Comparison of ENCODE assay signal across 8 mouse cellular contexts in genomic region chr13:91223063-91223462, GRCm38 (mm10). TPM values are rescaled to one million over a fixed set of nuclear protein-coding genes. Genes with fewer than 3 reads are reported as not detected.
DNase-seq lines count a peak whose midpoint lies in the region; ATAC-seq and TF ChIP-seq lines count a peak whose summit lies in the region.

No protein-coding gene starts in this region.

- no peak for TF ChIP-seq CTCF in liver, adult 2 months (IDR thresholded peaks at IDR 0.05; ENCODE audit: low read depth, low read length)
- no peak for TF ChIP-seq CTCF in hindbrain, postnatal 0 days (IDR thresholded peaks at IDR 0.05; ENCODE audit: low read depth)

- no peak for TF ChIP-seq POLR2A in liver, adult 2 months (IDR thresholded peaks at IDR 0.05; ENCODE audit: extremely low read depth, insufficient read depth, low read length)

- H3K9ac ChIP-seq in liver, adult 2 months (ENCODE audit: low read depth, low read length), result no peak overlapping the region
- no peak overlapping the region for H3K9ac ChIP-seq in embryonic facial prominence, embryonic 15.5 days
- H3K9ac ChIP-seq in hindbrain, postnatal 0 days (replicated peaks; ENCODE audit: low read length), result no peak overlapping the region

- H3K27me3 ChIP-seq in liver, adult 2 months (ENCODE audit: control insufficient read depth, insufficient read depth, low read length), result no peaks in the 10 kb centered on the region
- H3K27me3 ChIP-seq in embryonic facial prominence, embryonic 15.5 days, result no peaks in the 10 kb centered on the region
- H3K27me3 ChIP-seq in hindbrain, postnatal 0 days (ENCODE audit: insufficient read depth, low read length), result no peaks in the 10 kb centered on the region

- H3K4me1 ChIP-seq in liver, adult 2 months (ENCODE audit: control insufficient read depth, insufficient read depth, low read length), result peaks cover 2% of the 10 kb centered on the region; the same call in 1 of the 2 replicates
- H3K4me1 ChIP-seq in embryonic facial prominence, embryonic 15.5 days, result peaks cover 12% of the 10 kb centered on the region; the same call in 1 of the 2 replicates
- 0 out of 2 replicates have a peak, but pooled peaks cover 6% of the 10 kb centered on the region for H3K4me1 ChIP-seq in hindbrain, postnatal 0 days (ENCODE audit: insufficient read depth, low read length)

- peak overlapping the region; percentile 59 for H3K27ac ChIP-seq in liver, adult 2 months (replicated peaks; ENCODE audit: insufficient read depth, low read depth, low read length)
- H3K27ac ChIP-seq in embryonic facial prominence, embryonic 15.5 days (replicated peaks), result peak overlapping the region; percentile 93
- peak overlapping the region; percentile 90 for H3K27ac ChIP-seq in hindbrain, postnatal 0 days

- no peaks in the 10 kb centered on the region for H3K36me3 ChIP-seq in liver, adult 2 months (ENCODE audit: control insufficient read depth, insufficient read depth, low read length)
- no peaks in the 10 kb centered on the region for H3K36me3 ChIP-seq in embryonic facial prominence, embryonic 15.5 days
- H3K36me3 ChIP-seq in hindbrain, postnatal 0 days (ENCODE audit: insufficient read depth, low read length), result no peaks in the 10 kb centered on the region

- ATAC-seq in embryonic facial prominence, embryonic 15.5 days (ENCODE audit: insufficient number of reproducible peaks, low FRiP score, low TSS enrichment, low read depth), result no peak
- no peak for ATAC-seq in hindbrain, postnatal 0 days

- H3K9me3 ChIP-seq in embryonic facial prominence, embryonic 15.5 days (replicated peaks), result no peaks in the 10 kb centered on the region
- no peaks in the 10 kb centered on the region for H3K9me3 ChIP-seq in hindbrain, postnatal 0 days (ENCODE audit: low read length)

- 78% methylated on average over 1 of the region's 1 CpGs for WGBS in liver, adult 2 months
- WGBS in embryonic facial prominence, embryonic 15.5 days, result 33% methylated on average over 1 of the region's 1 CpGs
- WGBS in hindbrain, postnatal 0 days, result 62% methylated on average over 1 of the region's 1 CpGs

- no peak overlapping the region for H3K4me3 ChIP-seq in liver, adult 2 months (ENCODE audit: insufficient read depth, low read depth, low read length)
- peak overlapping the region; percentile 78 for H3K4me3 ChIP-seq in embryonic facial prominence, embryonic 15.5 days (replicated peaks)
- peak overlapping the region; percentile 74 for H3K4me3 ChIP-seq in hindbrain, postnatal 0 days (ENCODE audit: low read length)

- peak overlapping the region; percentile 63 for H3K4me2 ChIP-seq in embryonic facial prominence, embryonic 15.5 days (replicated peaks)
- H3K4me2 ChIP-seq in hindbrain, postnatal 0 days (ENCODE audit: low read depth, low read length), result peak overlapping the region; percentile 64

- peak; percentile 5 for DNase-seq in liver, adult 2 months (ENCODE audit: extremely low read depth, low read depth, low spot score)
- no peak for DNase-seq in liver
- DNase-seq in hindbrain, postnatal 0 days (ENCODE audit: low spot score), result no peak
- peak; percentile 33 for DNase-seq in neural tube, embryonic 10.5 days (ENCODE audit: extremely low spot score, low spot score)
- DNase-seq in adrenal gland, postnatal 36 days, result no peak
- DNase-seq in thymus, postnatal 0 days (ENCODE audit: low spot score), result no peak
- no peak for DNase-seq in layer of hippocampus, postnatal 14 days (ENCODE audit: low spot score in 2 of 2)

- H3K79me2 ChIP-seq in liver, adult 2 months (ENCODE audit: control insufficient read depth, insufficient read depth, low read length), result no peaks in the 10 kb centered on the region

RNA-seq across cellular contexts. Expression of gene Atg10, which starts 0.7 kb away (rescaled TPM):
- 5.3 and 5.6 TPM in 2 replicates for total RNA-seq in liver, adult 2 months (2014; rRNA removed)
- polyA plus RNA-seq in liver, adult 2 months (2012; rRNA removed), result 0.94 and 1.2 TPM in 2 replicates
- polyA plus RNA-seq in embryonic facial prominence, embryonic 15.5 days (2015; fragmentation: Nextera tagmentation; extraction: Ambion mirVana), result 17.6 and 19.6 TPM in 2 replicates
- 3.0 and 5.2 TPM in 2 replicates for total RNA-seq in hindbrain, postnatal 0 days (2014; rRNA removed)
- polyA plus RNA-seq in hindbrain, postnatal 0 days (2015; fragmentation: Nextera tagmentation; extraction: Ambion mirVana), result 13.9 and 16.2 TPM in 2 replicates
- 10 to 100 TPM; 15.2 to 22.1 TPM for total RNA-seq in adrenal gland, postnatal 36 days (2021)
- polyA plus RNA-seq in thymus, postnatal 0 days (2015; fragmentation: Nextera tagmentation; extraction: Ambion mirVana), result 18.0 and 21.7 TPM in 2 replicates
- 10 to 100 TPM; 12.1 to 14.7 TPM for total RNA-seq in layer of hippocampus, postnatal 14 days (2021)

Comparison
In these comparisons a context has a peak if more than half of its experiments do, and no peak if none do; other contexts are left out.
1. DNase-seq: peak in liver, adult 2 months (single experiment) and neural tube, embryonic 10.5 days (single experiment); none in liver (single experiment), hindbrain, postnatal 0 days (single experiment), adrenal gland, postnatal 36 days (0 of 2), thymus, postnatal 0 days (single experiment) and layer of hippocampus, postnatal 14 days (0 of 2).
2. Peak in every context shown above with its lines, with median percentiles within 50 percentile points of each other: H3K27ac ChIP-seq.